Mouse (Mus musculus) spleen, adult 18-20 months (tissue): ENCODE measurements at regions not wholly inside any gene's neighbourhood (a gene's known extent, or its start where the extent isn't known, plus 50 kb on each side); places are given as distances from the start of the nearest gene placed in this dataset.
"Not testable (repeated sequence)": the region's sequence is repeated elsewhere in the genome, so short reads cannot be mapped to it uniquely, and the experiment has no call there.

Source experiments
- DNase-seq, 2 experiments: peaks; one replicate each; pipeline ENCODE4 v3.0.0; 2022; ENCODE audit warnings: mixed read lengths in 2 of 2

DNA sequence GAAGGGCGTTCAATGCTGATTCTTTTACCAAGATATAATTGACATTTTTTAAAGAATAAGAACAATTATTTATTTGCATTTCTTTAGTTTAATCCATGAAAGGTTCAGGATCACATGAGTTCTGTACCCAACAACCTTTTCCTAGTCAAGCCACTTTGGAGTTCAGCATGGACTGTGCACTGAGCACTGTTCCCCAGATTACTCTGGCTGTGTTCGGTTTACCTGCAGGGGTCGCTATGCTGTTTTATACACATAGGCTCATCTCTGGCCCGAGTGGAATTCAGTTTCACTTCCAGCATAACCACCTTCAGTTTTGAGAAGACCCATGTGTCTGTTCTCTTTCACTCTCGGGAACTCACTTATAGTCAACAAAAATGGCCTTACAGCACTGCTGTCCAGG is 93.5 kb upstream of the Smarcad1 start:
- DNase-seq, result not testable (repeated sequence)

DNA sequence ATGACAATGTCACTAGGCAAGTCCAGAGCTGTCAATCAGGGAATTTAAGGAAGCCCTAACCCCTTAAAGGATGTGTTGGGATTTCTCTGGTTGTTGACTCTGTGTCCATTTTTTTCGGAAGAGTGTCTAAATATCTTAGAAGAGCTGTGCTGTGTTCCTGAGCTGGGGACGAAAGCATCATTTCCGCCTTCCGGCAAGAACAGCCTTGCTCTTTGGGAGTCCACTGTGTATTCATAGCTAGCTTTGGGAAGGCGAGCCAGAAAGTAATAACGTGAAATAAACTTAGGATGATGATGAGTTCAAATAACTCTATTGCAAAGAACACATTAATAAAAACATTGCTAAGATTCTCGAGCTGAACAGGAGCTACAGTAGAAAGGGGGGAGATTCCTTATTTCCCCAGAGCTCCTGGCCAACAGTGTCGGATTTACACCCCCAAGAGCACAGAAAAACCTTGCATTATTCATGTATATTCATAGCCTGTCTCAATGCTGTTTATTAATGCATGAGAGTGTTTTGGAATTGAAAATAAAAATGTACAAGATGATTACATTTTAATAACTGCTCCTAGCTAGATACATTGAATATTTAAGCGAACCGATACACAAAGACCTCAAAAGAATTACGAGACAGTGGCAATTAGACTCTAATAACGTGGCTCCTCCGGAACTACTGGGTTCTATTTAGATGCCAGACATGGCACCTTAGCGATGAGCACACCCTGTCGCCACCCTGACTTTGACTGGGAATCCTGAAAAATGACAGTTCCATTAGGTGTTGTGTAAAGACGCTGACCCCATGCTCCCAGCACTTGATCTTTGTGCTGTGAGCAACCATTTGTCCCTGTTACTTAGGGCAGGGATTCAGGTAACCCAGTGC is 80.5 kb upstream of the Smarcad1 start:
- DNase-seq, result no peak

DNA sequence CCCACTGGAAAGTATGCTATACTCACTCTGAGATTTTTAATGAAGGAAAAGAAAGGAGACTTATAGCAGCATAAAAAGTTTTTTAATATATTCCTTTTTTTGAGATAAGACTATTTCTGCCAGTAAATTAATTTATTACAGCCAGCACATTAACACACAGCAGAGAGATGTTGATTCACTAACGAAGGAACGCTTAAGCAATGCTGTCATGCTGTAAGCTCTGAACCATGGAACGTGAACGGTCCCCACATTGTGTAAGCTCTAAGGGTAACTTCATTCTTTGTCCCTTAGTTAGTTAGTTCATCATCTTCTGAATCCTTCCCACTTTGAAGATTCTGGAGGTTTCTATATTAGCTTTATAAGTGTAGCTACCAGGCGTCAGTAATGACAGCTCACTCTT is 79.8 kb upstream of the Smarcad1 start:
- DNase-seq, result no peak

DNA sequence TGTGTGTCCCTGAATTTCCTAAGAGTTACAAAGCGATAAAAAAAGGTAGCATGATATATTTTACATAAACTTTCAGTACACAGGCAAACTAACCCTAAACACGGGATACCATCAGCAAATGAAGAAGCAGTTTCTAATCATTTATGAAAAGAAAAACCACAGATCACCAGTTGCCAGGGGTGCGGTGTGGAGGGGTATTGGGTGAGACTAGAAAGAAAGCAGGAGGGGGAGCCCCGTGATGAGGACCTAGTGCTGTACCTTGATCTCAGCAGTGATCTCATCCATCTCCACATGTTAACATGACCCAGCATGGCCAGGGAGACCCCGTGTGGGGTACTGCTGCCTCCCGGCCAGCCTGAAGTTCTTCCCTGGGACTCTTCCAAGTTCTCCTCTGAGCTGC is 77.7 kb upstream of the Smarcad1 start:
- no peak for DNase-seq

DNA sequence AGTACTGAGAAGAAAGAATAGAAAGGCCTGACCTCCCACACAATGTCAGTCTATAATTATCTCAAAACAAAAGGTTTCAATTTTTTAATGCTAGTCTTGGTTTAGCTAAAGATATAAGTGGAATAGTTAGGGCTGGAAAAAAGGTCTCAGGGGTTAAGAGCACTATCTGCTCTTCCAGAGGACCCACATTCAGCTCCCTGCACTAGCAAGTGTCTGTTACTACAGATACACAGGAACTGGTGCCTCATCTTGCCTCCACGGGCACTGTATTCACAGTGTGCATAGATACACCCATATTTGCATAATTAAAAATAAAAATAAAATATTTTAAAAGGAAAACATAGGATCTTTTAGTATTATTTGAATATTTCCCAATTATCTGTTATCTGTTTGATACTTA is 77.2 kb upstream of the Smarcad1 start:
- DNase-seq, result no peak

DNA sequence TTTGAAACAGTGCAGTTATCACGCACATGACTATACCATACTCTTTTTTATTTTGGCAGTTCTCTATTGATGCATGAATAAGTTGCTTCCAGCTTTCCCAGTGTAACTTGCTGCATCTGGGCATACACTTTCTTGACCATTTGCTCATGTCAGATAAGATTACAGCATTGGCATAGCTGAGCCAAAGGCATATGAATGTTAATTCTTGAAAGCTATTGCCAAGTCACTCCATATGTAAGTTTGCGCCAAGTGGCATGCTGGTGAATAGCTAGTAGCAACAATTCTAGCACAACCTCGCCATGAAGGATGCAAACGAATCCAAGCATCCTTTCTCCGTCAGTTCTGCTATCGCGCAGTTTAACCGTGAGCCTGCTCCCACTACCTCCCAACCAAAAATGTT is 72.2 kb upstream of the Smarcad1 start:
- no peak for DNase-seq

DNA sequence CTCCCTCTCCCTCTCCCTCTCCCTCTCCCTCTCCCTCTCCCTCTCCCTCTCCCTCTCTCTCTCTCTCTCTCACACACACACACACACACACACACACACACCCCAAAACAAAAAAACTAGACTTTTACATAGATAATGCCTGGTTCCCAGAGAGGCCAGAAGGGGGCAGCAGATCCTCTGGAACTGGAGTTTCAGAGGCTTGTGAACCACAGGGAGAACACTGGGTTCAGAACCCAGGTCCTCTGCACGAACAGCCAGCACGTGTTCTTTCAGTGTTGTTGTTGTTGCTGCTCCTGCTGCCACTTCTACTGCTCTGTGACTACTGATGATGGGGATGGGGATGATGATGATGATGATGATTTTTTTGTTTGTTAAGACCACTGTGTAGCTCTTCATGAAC is 68.4 kb upstream of the Smarcad1 start:
- DNase-seq, result peak in 1 of 2 experiments; percentile 14

DNA sequence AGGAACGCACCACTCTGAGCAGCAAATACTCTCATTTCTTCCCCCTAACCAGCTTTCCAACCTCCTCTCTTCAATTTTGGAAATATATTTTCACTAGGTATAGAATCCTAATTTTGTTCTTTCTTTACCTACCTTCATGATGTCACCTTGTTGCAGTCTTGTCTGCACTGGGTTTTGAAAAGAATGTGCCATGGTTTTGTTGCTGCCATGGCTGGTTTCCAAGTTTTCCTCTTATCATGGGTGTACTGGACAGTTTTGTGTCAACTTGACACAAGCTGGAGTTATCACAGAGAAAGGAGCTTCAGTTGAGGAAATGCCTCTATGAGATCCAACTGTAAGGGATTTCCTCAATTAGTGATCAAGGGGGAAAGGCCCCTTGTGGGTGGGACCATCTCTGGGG is 67.9 kb upstream of the Smarcad1 start:
- DNase-seq, result not testable (repeated sequence)

DNA sequence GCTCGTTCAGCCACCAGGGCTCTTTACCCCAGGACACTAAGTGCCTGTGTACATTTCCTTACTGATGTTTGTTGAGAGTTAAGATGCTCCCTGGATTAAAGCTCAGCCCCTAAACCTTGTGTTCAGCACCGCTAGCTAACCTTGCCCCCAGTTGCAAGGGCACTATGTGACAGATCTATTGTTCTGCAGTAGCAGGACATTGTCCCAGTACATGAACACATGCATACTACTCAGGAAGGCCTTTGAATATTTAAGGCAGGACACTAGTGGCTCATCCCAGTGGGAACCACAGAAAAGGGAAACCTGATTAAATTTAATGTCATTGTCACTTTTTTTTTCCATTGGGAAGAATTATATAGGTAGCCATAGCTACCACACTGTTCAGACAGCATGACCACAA is 60.3 kb upstream of the Smarcad1 start:
- DNase-seq, result no peak
